Mouse (Mus musculus): Measurements from ENCODE around the gene Olfr1477. TPM values are rescaled to one million over a fixed set of nuclear protein-coding genes. Genes with fewer than 3 reads are reported as not detected.
"Not testable (repeated sequence)": the region's sequence is repeated elsewhere in the genome, so short reads cannot be mapped to it uniquely, and the experiment has no call there.

Gene Olfr1477
- not detected in 2 replicates for polyA plus RNA-seq (2016; fragmentation: Nextera tagmentation; extraction: Ambion mirVana)

- Histone ChIP-seq H3K27me3 (replicated peaks) (no peaks in the 10 kb centered on the region), H3K9ac (no peak within 1 kb of the TSS), H3K4me1 (no peaks in the 10 kb centered on the region), H3K27ac (no peak within 1 kb of the TSS), H3K36me3 (no peaks in the 10 kb centered on the region), H3K9me3 (replicated peaks) (0 out of 2 replicates have a peak, but pooled peaks cover 6% of the 10 kb centered on the region), H3K4me3 (no peak within 1 kb of the TSS), H3K4me2 (no peak within 1 kb of the TSS)
- no peak for ATAC-seq
- WGBS (ENCODE audit: insufficient replicate concordance) = 48% methylated on average over 3 of the region's 3 CpGs
Observed at GRCm38 (mm10) chr19:13500246-13500645, at the start of gene Olfr1477. Olfr1477 (plus strand) TSS chr19:13500546.

DNA sequence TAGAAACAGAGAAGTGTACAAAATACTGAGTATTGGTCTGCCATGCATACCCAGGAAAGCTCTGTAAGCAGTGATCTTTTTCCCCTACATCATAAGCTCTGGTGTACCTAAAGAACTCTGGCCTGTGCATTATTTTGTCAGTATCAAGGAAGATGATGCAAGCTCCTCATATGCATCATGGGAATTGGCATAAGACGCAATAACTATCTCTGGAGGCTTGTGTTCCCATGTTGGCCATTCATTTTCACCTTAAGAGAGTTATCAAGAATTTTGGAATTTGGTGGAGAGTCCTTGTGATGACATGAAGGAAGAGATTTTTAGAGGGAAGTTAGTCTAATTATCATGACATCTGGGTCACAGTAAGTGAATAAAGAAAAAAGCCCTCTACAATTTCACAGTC, 44.4 kb upstream of the Olfr1477 start, which contains the start of gene Olfr1472:
Olfr1472 (minus strand) TSS at position 101 of the 400 bp plus-strand sequence.
- no peak within 1 kb of the TSS for H3K9ac ChIP-seq
- WGBS (ENCODE audit: insufficient replicate concordance) = 60% methylated on average over 1 of the region's 1 CpGs
- H3K4me1 ChIP-seq = no peaks in the 10 kb centered on the region
- no peak for ATAC-seq
- H3K4me2 ChIP-seq = no peak within 1 kb of the TSS
- H3K27me3 ChIP-seq (replicated peaks) = no peaks in the 10 kb centered on the region
- no peaks in the 10 kb centered on the region for H3K36me3 ChIP-seq
- H3K27ac ChIP-seq = no peak within 1 kb of the TSS
- no peak within 1 kb of the TSS for H3K4me3 ChIP-seq
- 0 out of 2 replicates have a peak, but pooled peaks cover 8% of the 10 kb centered on the region for H3K9me3 ChIP-seq (replicated peaks)

GRCm38 (mm10) chr19:13469265-13469664, 31.1 kb upstream of the Olfr1477 start, which contains the start of gene Olfr1474:
Olfr1474 (plus strand) TSS chr19:13469565.
- ATAC-seq = not testable (repeated sequence)

DNA sequence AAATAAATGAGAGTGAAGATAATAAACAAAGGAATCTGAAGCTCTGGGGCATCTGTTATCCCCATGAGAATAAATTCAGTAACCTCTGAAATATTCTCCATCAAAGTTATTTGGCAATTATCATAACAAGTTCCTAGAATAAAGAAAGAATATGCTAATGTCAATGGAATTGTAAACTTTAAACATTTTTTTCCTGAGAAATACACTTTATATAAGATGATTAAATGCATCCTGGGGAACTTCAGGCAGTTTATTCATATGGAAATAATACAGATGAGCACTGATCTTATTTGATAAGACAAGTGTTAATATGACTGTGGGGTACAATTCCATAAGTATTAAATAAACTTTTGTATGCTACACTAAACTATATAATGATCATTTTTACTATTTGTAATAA, 20.2 kb upstream of the Olfr1477 start, which contains the start of gene Olfr1475:
Olfr1475 (minus strand) TSS at position 101 of the 400 bp plus-strand sequence.
- H3K27ac ChIP-seq = no peak within 1 kb of the TSS
- no peak within 1 kb of the TSS for H3K4me3 ChIP-seq
- H3K4me1 ChIP-seq = no peaks in the 10 kb centered on the region
- H3K9ac ChIP-seq = no peak within 1 kb of the TSS
- no peaks in the 10 kb centered on the region for H3K9me3 ChIP-seq (replicated peaks)
- H3K36me3 ChIP-seq = no peaks in the 10 kb centered on the region
- ATAC-seq = no peak
- H3K27me3 ChIP-seq (replicated peaks) = no peaks in the 10 kb centered on the region
- H3K4me2 ChIP-seq = no peak within 1 kb of the TSS

More at GRCm38 (mm10) chr19:13469265-13469664, 31.1 kb upstream of the Olfr1477 start, which contains the start of gene Olfr1474:
- not testable (repeated sequence) for H3K4me1 ChIP-seq; H3K9ac ChIP-seq; H3K9me3 ChIP-seq (replicated peaks); H3K4me2 ChIP-seq; H3K27ac ChIP-seq; H3K4me3 ChIP-seq; H3K27me3 ChIP-seq (replicated peaks); H3K36me3 ChIP-seq
- WGBS (ENCODE audit: insufficient replicate concordance) = 63% methylated on average over 4 of the region's 4 CpGs

GRCm38 (mm10) chr19:13527613-13528012, 27.3 kb downstream of the Olfr1477 start, which contains the start of gene Olfr1480:
Olfr1480 (plus strand) TSS chr19:13527913.
- no peak within 1 kb of the TSS for H3K4me3 ChIP-seq
- H3K4me2 ChIP-seq = no peak within 1 kb of the TSS
- no peak within 1 kb of the TSS for H3K9ac ChIP-seq
- WGBS (ENCODE audit: insufficient replicate concordance) = 50% methylated on average over 2 of the region's 2 CpGs
- no peaks in the 10 kb centered on the region for H3K27me3 ChIP-seq (replicated peaks)
- H3K27ac ChIP-seq = no peak within 1 kb of the TSS
- no peaks in the 10 kb centered on the region for H3K36me3 ChIP-seq
- peaks cover 11% of the 10 kb centered on the region; the same call in 1 of the 2 replicates for H3K9me3 ChIP-seq (replicated peaks)
- ATAC-seq = no peak
- no peaks in the 10 kb centered on the region for H3K4me1 ChIP-seq

Other genes with a start within 250 kb of the Olfr1477 start
- gene Olfr1465, start 185.0 kb upstream of the Olfr1477 start, polyA plus RNA-seq (2016; fragmentation: Nextera tagmentation; extraction: Ambion mirVana) = not detected in 2 replicates
- gene Olfr1466, start 161.7 kb upstream of the Olfr1477 start, polyA plus RNA-seq (2016; fragmentation: Nextera tagmentation; extraction: Ambion mirVana) = not detected in 2 replicates
- gene Olfr1467, start 138.3 kb upstream of the Olfr1477 start, polyA plus RNA-seq (2016; fragmentation: Nextera tagmentation; extraction: Ambion mirVana) = not detected in 2 replicates
- gene Olfr1469, start 92.7 kb upstream of the Olfr1477 start, polyA plus RNA-seq (2016; fragmentation: Nextera tagmentation; extraction: Ambion mirVana) = not detected in 2 replicates
- gene Olfr1471, start 57.1 kb upstream of the Olfr1477 start, polyA plus RNA-seq (2016; fragmentation: Nextera tagmentation; extraction: Ambion mirVana) = not detected in 2 replicates
- gene Olfr1472, start 44.5 kb upstream of the Olfr1477 start, polyA plus RNA-seq (2016; fragmentation: Nextera tagmentation; extraction: Ambion mirVana) = not detected in 2 replicates
- gene Olfr1474, start 31.0 kb upstream of the Olfr1477 start, polyA plus RNA-seq (2016; fragmentation: Nextera tagmentation; extraction: Ambion mirVana) = not detected in 2 replicates
- gene Olfr1475, start 20.4 kb upstream of the Olfr1477 start, polyA plus RNA-seq (2016; fragmentation: Nextera tagmentation; extraction: Ambion mirVana) = not detected in 2 replicates
- not detected in 2 replicates for gene Olfr1480, start 27.4 kb downstream of the Olfr1477 start, polyA plus RNA-seq (2016; fragmentation: Nextera tagmentation; extraction: Ambion mirVana)
- gene Olfr1484, start 83.0 kb downstream of the Olfr1477 start, polyA plus RNA-seq (2016; fragmentation: Nextera tagmentation; extraction: Ambion mirVana) = not detected in 2 replicates
- not detected in 2 replicates for gene Olfr1487, start 116.8 kb downstream of the Olfr1477 start, polyA plus RNA-seq (2016; fragmentation: Nextera tagmentation; extraction: Ambion mirVana)
- gene Olfr1489, start 131.1 kb downstream of the Olfr1477 start, polyA plus RNA-seq (2016; fragmentation: Nextera tagmentation; extraction: Ambion mirVana) = not detected in 2 replicates
- gene Olfr1490, start 150.5 kb downstream of the Olfr1477 start, polyA plus RNA-seq (2016; fragmentation: Nextera tagmentation; extraction: Ambion mirVana) = not detected in 2 replicates
- not detected in 2 replicates for gene Olfr1491, start 196.7 kb downstream of the Olfr1477 start, polyA plus RNA-seq (2016; fragmentation: Nextera tagmentation; extraction: Ambion mirVana)
- gene Olfr1493-ps1, start 222.7 kb downstream of the Olfr1477 start, polyA plus RNA-seq (2016; fragmentation: Nextera tagmentation; extraction: Ambion mirVana) = not detected in 2 replicates
- gene Olfr1494, start 239.2 kb downstream of the Olfr1477 start, polyA plus RNA-seq (2016; fragmentation: Nextera tagmentation; extraction: Ambion mirVana) = not detected in 2 replicates

Data from liver, embryonic 12.5 days (tissue).